Mouse (Mus musculus) lung, postnatal 14 days (tissue): ENCODE data around the gene Gm21312.
"Not testable (repeated sequence)": the region's sequence is repeated elsewhere in the genome, so short reads cannot be mapped to it uniquely, and the experiment has no call there.

Experiments
- DNase-seq: peaks from one replicate; pipeline ENCODE4 v3.0.0; 2021

Gene Gm21312

GRCm38 (mm10) chr10:104176724-104177123, at the start of gene Gm21312:
Gene Gm21312, plus strand, starts transcription at chr10:104177024.
- DNase-seq: not testable (repeated sequence)

- not testable (repeated sequence) for DNase-seq
These were observed 34.1 kb upstream of the Gm21312 start, which contains the start of gene Gm21293 for GRCm38 (mm10) chr10:104142687-104143086. Gene Gm21293, plus strand, starts transcription at chr10:104142987.

GRCm38 (mm10) chr10:104151197-104151596, 25.6 kb upstream of the Gm21312 start, which contains the start of gene Gm6763:
Gene Gm6763, plus strand, starts transcription at chr10:104151497.
- DNase-seq: not testable (repeated sequence)

- DNase-seq: not testable (repeated sequence)
These were observed 17.1 kb upstream of the Gm21312 start, which contains the start of gene Gm8764 for GRCm38 (mm10) chr10:104159706-104160105. Gene Gm8764, plus strand, starts transcription at chr10:104160006.

GRCm38 (mm10) chr10:104168215-104168614, 8.6 kb upstream of the Gm21312 start, which contains the start of gene Gm21304:
Gene Gm21304, plus strand, starts transcription at chr10:104168515.
- DNase-seq: not testable (repeated sequence)

GRCm38 (mm10) chr10:104185233-104185632, 8.4 kb downstream of the Gm21312 start, which contains the start of gene Gm20765:
Gene Gm20765, plus strand, starts transcription at chr10:104185533.
- DNase-seq: not testable (repeated sequence)

- DNase-seq: not testable (repeated sequence)
These were observed 16.9 kb downstream of the Gm21312 start, which contains the start of gene Gm4340 for GRCm38 (mm10) chr10:104193742-104194141. Gene Gm4340, plus strand, starts transcription at chr10:104194042.

- DNase-seq: no peak
These were observed 32.8 kb downstream of the Gm21312 start for GRCm38 (mm10) chr10:104209655-104210054.

- DNase-seq: no peak
These were observed 33.6 kb downstream of the Gm21312 start for GRCm38 (mm10) chr10:104210268-104210990.

GRCm38 (mm10) chr10:104214527-104214926, 37.7 kb downstream of the Gm21312 start:
- no peak for DNase-seq

- no peak for DNase-seq
These were observed 43.6 kb downstream of the Gm21312 start for GRCm38 (mm10) chr10:104220303-104221021.
